Mouse (Mus musculus) lung, adult 2 months (tissue): ENCODE data around the gene Tcf7l1. TPM values are rescaled to one million over a fixed set of nuclear protein-coding genes. Genes with fewer than 3 reads are reported as not detected.

Experiments used
- DNase-seq: peaks from one replicate; pipeline ENCODE4 v3.0.0; 2022
- H3K4me1 ChIP-seq: fragments of 200-500 bp; 2 replicates; pipeline ENCODE4 v1.6.1; 2011; ENCODE audit warnings: low read length; ENCODE audit not compliant: control insufficient read depth, insufficient read depth
- H3K4me3 ChIP-seq: fragments of 200-500 bp; replicated peaks from 2 replicates; pipeline ENCODE3; 2011; ENCODE audit warnings: low read depth, mild to moderate bottlenecking, control low read depth, low read length; ENCODE audit errors: extremely low read depth
- CTCF ChIP-seq: fragments of 200-500 bp; IDR thresholded peaks from 2 replicates; pipeline ENCODE4 v1.5.1; 2011; ENCODE audit warnings: mild to moderate bottlenecking, low read length, control low read depth; ENCODE audit not compliant: insufficient read depth
- POLR2A ChIP-seq: fragments of 200-500 bp; IDR thresholded peaks from 2 replicates; pipeline ENCODE4 v1.6.1; 2011; ENCODE audit warnings: low read depth, mild to moderate bottlenecking, control low read depth, low read length, borderline replicate concordance; ENCODE audit errors: extremely low read depth
- WGBS: fragments of 180-500 bp; shearing (Covaris S2); methylation state at CpG from one replicate; pipeline ENCODE4 v1.1.7; 2018; 5-methylcytosine and 5-hydroxymethylcytosine counted together
- polyA plus RNA-seq: library from polyadenylated mRNA; depleted of rRNA; stranded (reverse); fragments of >200 nt; gene quantifications from 2 replicates; pipeline ENCODE4 v1.2.3, GENCODE M21; 2012

The Tcf7l1 gene
- polyA plus RNA-seq, 1 experiment, result 30.1 TPM

DNA sequence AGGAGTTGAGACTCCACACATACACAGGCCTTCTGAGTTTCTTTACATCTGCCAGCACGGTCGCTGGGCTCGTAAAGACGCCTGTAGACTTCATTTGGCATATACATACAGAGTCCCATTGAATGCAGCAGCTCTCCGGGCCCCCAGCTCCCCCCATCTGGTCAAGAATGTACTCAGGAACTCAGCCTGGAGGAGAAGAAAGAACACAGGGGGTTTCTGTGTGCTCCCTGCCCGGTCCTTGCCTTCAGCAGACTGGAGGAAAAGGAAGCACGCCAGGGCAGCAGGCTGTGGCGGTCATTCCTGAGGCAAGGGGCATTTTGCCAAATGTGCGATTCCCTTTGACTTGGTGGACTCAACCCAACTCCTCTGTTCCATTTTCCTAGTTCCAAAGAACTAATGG is 20.2 kb downstream of the Tcf7l1 start:
- TF ChIP-seq CTCF (no peak), POLR2A (no peak)
- peak; percentile 26 for DNase-seq
- WGBS, result 45% methylated on average over 9 of the region's 9 CpGs
- H3K4me1 ChIP-seq, result peaks cover 8% of the 10 kb centered on the region
- H3K4me3 ChIP-seq, result no peak overlapping the region

DNA sequence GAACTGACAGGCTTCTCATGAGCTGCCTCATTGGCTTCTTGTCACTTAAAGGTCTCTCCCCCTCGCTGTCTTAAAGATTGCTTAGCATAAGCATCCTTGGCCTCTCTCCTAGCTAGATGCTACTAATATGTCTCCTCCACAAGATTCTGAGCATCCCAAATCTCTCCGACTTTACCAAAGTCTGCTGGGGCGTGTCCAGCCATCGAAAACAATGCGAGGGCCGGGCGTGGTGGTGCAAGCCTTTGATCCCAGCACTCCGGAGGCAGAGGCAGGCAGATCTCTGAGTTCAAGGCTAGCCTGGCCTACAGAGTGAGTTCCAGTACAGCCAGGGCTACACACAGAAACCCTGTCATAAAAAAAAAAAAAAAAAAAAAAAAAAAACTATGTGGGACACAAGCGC is 21.0 kb downstream of the Tcf7l1 start:
- 96% methylated on average over 9 of the region's 9 CpGs for WGBS
- DNase-seq, result no peak
- no peak overlapping the region for H3K4me3 ChIP-seq
- peaks cover 8% of the 10 kb centered on the region for H3K4me1 ChIP-seq
- TF ChIP-seq CTCF (no peak), POLR2A (no peak)

DNA sequence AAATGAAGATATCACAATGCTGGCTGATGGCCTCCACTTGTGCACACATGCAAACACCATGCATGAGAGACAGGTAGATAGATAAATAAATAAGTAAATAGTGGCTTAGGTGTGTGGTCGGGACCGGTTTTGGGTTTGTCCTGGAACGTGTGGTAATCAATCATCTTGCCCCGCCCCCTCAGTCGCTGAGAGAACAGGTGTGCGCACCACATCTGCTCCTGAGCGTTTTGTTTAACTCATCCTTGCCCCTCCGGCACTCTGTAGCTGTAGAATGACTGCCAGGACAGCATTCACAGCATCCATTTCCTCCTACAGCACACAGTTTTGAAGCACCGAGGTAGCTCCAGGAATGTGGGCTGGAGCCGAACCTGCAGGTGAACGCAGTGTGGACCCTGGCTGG is 25.4 kb downstream of the Tcf7l1 start:
- H3K4me3 ChIP-seq, result no peak overlapping the region
- WGBS, result 59% methylated on average over 11 of the region's 11 CpGs
- TF ChIP-seq POLR2A (no peak), CTCF (no peak)
- 0 out of 2 replicates have a peak, but pooled peaks cover 2% of the 10 kb centered on the region for H3K4me1 ChIP-seq
- no peak for DNase-seq

DNA sequence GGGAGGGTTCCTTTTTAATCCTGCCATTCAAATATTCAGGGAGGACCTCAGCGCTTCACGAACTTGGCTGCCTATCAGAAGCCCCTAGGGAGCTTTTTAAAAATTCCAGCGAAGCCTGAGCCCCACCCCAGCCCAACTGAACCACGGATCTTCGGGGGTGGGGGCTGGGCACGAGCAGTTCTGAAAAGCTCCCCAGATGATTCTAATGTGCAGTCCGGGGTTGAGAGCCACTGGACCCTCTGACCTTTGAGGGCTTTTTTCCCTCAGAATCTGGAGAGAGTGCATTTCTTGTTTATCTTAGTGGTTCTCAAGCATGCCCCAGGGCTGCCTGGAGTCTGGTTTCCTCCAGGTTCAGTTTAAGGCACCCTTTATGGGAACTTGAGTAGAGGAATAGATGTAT is 27.4 kb downstream of the Tcf7l1 start:
- TF ChIP-seq CTCF (no peak), POLR2A (no peak)
- 34% methylated on average over 7 of the region's 7 CpGs for WGBS
- H3K4me3 ChIP-seq, result no peak overlapping the region
- no peak for DNase-seq
- H3K4me1 ChIP-seq, result 0 out of 2 replicates have a peak, but pooled peaks cover 2% of the 10 kb centered on the region

DNA sequence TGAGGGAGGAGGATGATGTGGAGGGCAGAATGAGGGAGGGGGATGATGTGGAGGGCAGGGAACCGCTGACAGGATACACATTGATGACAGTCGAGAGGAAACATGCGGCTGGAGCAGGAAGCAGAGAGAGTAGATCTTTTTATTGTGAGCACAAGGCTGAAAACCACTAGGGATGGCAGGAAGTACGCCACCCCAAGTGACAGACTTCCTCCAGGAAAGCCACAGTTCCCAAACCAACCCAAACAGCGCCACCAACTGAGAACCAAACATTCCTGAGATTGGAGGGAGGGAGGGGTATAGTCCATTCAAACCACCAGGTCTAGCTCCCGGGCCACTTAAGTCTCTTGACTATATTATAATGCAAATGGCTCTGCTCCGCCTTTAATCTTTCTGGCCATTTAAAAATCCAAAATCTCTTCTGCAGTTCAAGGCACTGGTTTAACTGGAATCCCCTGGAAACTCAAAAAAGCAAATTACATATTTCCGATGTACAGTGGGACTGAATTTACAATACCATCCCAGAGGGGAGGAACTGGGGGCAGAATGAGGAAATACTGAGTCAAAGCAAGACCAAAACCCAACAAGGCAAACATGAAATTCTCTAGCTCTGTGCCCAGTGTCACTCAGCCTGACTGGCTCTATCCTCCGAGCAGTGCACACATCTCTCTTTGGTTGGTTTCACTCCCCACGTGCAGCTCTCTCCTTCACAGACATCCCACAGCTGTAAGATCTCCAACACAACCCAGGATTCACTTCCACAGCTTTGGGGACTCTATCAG is 30.6 kb downstream of the Tcf7l1 start:
- DNase-seq, result no peak
- H3K4me3 ChIP-seq, result no peak overlapping the region
- WGBS, result 44% methylated on average over 10 of the region's 10 CpGs
- no peaks in the 10 kb centered on the region for H3K4me1 ChIP-seq
- TF ChIP-seq POLR2A (no peak), CTCF (no peak)

DNA sequence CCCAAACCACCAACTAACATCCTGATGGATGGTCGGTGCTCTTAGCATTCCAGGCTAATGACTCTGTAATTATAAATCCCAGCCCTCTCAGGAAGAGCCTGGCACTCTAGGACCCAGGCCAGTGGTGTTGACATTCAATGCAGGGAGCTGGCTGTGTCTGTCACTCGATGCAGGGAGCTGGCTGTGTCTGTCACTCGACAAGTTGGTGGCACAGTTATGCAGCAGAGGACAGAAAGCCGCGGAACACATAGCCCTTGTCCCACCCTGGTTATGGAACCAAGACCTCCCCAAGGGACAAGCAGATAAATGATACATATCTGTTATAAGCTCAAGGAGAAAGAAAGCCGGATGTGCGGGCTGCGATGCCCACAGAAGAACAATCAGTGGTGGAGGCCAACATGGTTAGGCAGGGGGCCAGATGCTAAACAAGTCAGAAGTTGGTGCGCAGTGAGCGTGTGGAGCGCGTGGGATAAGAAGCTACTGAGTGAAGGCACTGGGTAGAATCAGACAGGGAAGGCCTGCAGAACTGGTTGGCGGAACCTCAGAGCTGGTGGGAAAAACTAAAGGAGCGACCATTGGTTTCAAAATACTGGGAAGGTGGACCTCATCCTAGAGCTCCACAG is 33.7 kb downstream of the Tcf7l1 start:
- 41% methylated on average over 14 of the region's 14 CpGs for WGBS
- DNase-seq, result no peak
- Histone ChIP-seq H3K4me1 (0 out of 2 replicates have a peak, but pooled peaks cover 2% of the 10 kb centered on the region), H3K4me3 (no peak overlapping the region)
- TF ChIP-seq CTCF (no peak), POLR2A (no peak)

DNA sequence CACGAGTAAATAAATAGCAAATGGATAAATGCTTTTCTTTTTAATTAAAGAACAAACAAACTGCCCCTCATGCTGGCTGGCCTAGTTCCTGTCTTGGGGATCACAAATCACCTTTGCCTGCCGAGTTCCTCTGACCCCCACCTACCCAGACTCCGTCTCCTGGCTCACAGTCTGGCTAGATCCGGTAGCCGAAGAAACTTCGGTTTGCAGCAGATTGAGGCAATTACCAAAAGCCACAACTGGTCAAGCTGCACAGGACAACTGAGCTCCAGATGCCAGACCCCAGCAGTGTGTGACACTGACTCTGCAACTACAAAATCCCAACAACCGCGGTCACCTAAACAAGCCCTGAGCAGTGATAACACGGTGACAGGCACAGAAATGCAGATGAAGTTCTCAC is 34.8 kb downstream of the Tcf7l1 start:
- Histone ChIP-seq H3K4me1 (peaks cover 2% of the 10 kb centered on the region; the same call in 1 of the 2 replicates), H3K4me3 (no peak overlapping the region)
- 63% methylated on average over 9 of the region's 9 CpGs for WGBS
- no peak for DNase-seq
- TF ChIP-seq POLR2A (no peak), CTCF (no peak)

DNA sequence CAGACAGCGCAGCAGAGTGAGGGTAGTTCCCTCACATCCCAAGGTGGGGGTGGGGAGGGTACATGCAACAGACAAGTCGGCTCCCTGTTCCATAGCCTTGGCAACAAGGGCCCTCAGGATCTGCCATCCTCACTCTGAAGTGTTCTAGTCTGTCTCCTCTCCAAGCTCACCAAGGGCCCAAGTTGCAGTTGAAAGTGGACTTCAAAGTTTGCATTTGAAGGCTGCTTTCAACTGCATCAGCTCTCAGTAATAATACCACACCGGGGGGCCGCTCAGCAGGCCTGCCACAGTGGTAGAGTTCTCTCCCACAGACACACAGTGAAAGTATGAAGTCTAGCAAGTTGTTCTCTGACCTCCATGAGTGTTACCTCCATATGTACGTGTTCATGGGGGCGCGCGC is 35.3 kb downstream of the Tcf7l1 start:
- H3K4me1 ChIP-seq, result peaks cover 2% of the 10 kb centered on the region
- TF ChIP-seq POLR2A, result no peak
- TF ChIP-seq CTCF, result no peak
- DNase-seq, result no peak
- no peak overlapping the region for H3K4me3 ChIP-seq
- 91% methylated on average over 8 of the region's 8 CpGs for WGBS

DNA sequence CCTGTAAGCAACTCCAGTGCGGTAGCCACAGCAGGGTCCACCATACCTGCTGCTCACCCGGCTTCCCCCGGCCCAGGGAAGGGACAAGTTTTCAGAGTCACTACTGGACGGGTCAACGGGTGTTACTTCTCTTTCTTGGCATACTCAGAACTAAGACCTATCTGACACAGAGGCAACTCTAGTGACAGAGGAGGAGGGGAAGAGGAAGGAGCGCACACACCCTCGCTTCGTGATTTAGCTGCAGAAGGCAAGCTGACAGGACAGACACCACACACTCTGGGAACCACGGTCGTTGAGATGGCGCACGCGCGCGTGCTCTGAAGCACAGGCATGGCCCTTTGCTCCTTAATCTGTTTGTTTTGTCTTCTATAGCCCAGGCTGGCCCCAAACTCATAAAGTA is 36.2 kb downstream of the Tcf7l1 start:
- TF ChIP-seq CTCF (no peak), POLR2A (no peak)
- Histone ChIP-seq H3K4me3 (no peak overlapping the region), H3K4me1 (peaks cover 10% of the 10 kb centered on the region)
- WGBS, result 74% methylated on average over 15 of the region's 15 CpGs
- no peak for DNase-seq

DNA sequence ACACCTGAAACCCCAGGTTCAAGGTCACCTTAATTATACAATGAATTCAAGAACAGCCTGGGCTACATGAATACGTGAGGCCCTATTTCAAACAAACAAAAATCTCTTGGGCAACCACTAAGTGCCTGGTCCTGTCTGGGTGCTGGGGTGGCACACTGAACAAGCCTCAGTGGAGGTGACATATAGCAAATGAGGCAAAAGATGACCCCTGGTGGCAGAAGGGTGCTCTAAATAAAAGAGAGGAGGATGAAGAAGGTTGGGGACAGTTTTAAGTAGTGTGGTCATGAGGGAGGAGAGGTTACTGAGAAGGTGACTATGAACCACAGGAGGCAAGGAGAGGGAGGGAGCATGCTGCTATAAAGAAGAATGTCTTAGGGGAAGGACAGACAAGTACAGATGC is 37.8 kb downstream of the Tcf7l1 start:
- peaks cover 10% of the 10 kb centered on the region for H3K4me1 ChIP-seq
- WGBS, result 73% methylated on average over 1 of the region's 1 CpGs

More for the DNA sequence above, 37.8 kb downstream of the Tcf7l1 start:
- TF ChIP-seq CTCF, result no peak
- no peak for TF ChIP-seq POLR2A
- no peak for DNase-seq
- H3K4me3 ChIP-seq, result no peak overlapping the region
